Mouse (Mus musculus) stomach, embryonic 14.5 days (tissue): ENCODE data around the gene Hdac11. TPM values are rescaled to one million over a fixed set of nuclear protein-coding genes. Genes with fewer than 3 reads are reported as not detected.

ENCODE experiments used
- ATAC-seq: fragments of 200-750 bp; cut with Nextera tagmentation; 2 replicates; pipeline ENCODE4 v1.8.0; 2017; ENCODE audit warnings: low read depth, moderate TSS enrichment; ENCODE audit not compliant: insufficient number of reproducible peaks, insufficient read depth, low FRiP score
- H3K27ac ChIP-seq: fragments of 300-500 bp; sonication (generic); 2 replicates; pipeline ENCODE4 v1.5.1; 2014; ENCODE audit warnings: mild to moderate bottlenecking, low read length, moderate library complexity, mixed read lengths
- H3K27me3 ChIP-seq: fragments of 300-500 bp; sonication (generic); 2 replicates; pipeline ENCODE4 v1.6.1; 2014; ENCODE audit warnings: low read length, control low read depth, mixed read lengths; ENCODE audit not compliant: control insufficient read depth, insufficient read depth
- H3K36me3 ChIP-seq: fragments of 300-500 bp; sonication (generic); 2 replicates; pipeline ENCODE4 v1.6.1; 2014; ENCODE audit warnings: mild to moderate bottlenecking, control low read depth, low read length, moderate library complexity, mixed read lengths; ENCODE audit not compliant: control insufficient read depth, insufficient read depth
- H3K4me1 ChIP-seq: fragments of 300-500 bp; sonication (generic); 2 replicates; pipeline ENCODE4 v1.6.1; 2014; ENCODE audit warnings: low read length, control low read depth, mixed read lengths; ENCODE audit not compliant: control insufficient read depth, insufficient read depth
- H3K4me2 ChIP-seq: fragments of 300-500 bp; sonication (generic); replicated peaks from 2 replicates; pipeline ENCODE4 v1.6.1; 2014; ENCODE audit warnings: low read depth, low read length, control low read depth
- H3K4me3 ChIP-seq: fragments of 300-500 bp; sonication (generic); 2 replicates; pipeline ENCODE4 v1.5.1; 2014; ENCODE audit warnings: low read depth, low read length, control low read depth
- H3K9ac ChIP-seq: fragments of 300-500 bp; sonication (generic); replicated peaks from 2 replicates; pipeline ENCODE4 v1.6.1; 2014; ENCODE audit warnings: low read depth, mild to moderate bottlenecking, control low read depth, low read length, moderate library complexity, mixed read lengths
- H3K9me3 ChIP-seq: fragments of 300-500 bp; sonication (generic); 2 replicates; pipeline ENCODE4 v1.6.1; 2016; ENCODE audit warnings: low read depth, low read length, control low read depth; ENCODE audit not compliant: control insufficient read depth
- WGBS: fragments of 180-500 bp; shearing (Covaris S2); extraction: QIAGEN DNeasy Blood & Tissue Kit; methylation state at CpG from one replicate; pipeline ENCODE4 v1.1.7; 2014; 5-methylcytosine and 5-hydroxymethylcytosine counted together
- polyA plus RNA-seq: library from polyadenylated mRNA; unstranded; fragments of >200 nt; fragmentation: Nextera tagmentation; extraction: Ambion mirVana; gene quantifications from 2 replicates; pipeline ENCODE4 v1.2.1, GENCODE M21; 2014

Gene Hdac11
- polyA plus RNA-seq, 1 experiment from 2014 or later: 9.5 TPM

DNA sequence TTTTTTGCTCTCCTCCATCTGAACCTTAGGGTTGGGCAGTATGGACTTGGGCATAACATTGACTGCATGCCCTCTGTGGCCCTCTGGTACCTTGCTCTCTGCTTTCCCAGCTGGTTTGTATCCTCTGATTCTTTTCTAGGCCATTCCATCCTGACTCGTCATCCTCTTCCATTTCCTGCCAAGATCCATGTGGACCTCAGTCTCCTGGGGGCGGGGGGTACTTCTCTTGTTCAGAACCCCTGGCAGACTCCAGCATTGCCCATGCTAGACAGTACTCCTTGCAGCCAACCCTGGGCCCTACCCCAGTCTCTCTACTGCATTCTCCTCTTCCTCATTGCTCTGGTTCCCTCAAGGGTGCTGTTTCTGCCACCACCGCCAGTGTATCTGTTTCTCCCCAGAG, 36.0 kb downstream of the Hdac11 start:
- 79% methylated on average over 3 of the region's 3 CpGs for WGBS
- Histone ChIP-seq H3K9ac (no peak overlapping the region), H3K27ac (no peak overlapping the region), H3K27me3 (no peaks in the 10 kb centered on the region), H3K36me3 (no peaks in the 10 kb centered on the region), H3K4me2 (no peak overlapping the region), H3K4me1 (no peaks in the 10 kb centered on the region), H3K4me3 (no peak overlapping the region), H3K9me3 (no peaks in the 10 kb centered on the region)
- ATAC-seq: no peak

DNA sequence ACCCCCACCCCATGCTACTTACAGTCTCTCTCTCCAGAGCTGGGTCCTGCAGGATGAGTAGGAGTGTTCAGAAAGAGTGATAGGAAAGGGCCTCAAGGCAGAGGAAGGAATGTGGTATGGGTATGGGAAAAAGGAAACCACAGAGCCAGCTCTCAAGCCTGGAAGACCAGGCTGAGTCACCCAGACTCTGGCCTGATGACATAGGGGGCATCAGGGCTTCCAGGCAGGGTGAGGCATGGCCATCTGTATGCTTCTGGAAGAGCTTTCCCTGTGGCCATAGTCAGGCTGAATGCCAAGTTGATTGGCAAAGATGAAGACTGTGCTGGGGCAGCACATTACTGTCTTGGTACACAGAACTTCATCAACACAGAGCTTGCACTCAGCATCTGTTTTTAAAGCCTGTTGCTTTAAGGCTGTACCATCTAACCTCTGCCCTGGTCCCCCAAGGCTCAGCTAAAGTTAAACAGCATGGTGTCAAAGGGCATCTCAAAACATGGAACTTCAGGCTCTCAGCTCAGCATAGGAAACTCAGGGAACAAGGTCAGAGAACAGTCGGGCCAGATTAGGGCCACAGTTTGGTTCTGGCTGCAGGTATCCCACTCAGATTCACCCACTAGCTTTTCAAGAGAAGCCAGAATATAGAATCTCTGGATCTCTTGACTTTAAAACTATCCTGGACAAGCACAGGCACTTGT, 36.5 kb downstream of the Hdac11 start:
- H3K4me2 ChIP-seq: no peak overlapping the region
- no peaks in the 10 kb centered on the region for H3K4me1 ChIP-seq
- 45% methylated on average over 1 of the region's 1 CpGs for whole genome bisulfite sequencing
- H3K36me3 ChIP-seq: no peaks in the 10 kb centered on the region
- no peaks in the 10 kb centered on the region for H3K9me3 ChIP-seq
- H3K9ac ChIP-seq: no peak overlapping the region
- no peak overlapping the region for H3K27ac ChIP-seq
- no peaks in the 10 kb centered on the region for H3K27me3 ChIP-seq
- ATAC-seq: no peak
- H3K4me3 ChIP-seq: no peak overlapping the region

DNA sequence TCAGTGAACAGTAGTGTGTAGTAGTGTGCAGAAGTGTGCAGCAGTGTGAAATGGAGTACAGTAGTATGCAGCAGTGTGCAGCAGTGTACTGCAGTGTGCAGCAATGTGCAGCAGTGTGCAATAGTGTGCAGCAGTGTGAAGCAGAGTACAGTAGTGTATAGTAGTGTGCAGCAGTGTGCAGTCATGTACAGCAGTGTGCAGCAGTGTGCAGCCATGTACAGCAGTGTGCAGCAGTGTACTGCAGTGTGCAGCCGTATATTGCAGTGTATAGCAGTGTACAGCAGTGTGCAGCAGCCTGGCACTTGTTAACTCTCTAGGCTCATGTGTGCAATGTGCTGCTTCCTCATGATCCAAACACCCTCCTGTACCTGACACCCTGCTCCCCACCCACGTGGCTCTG, 42.0 kb downstream of the Hdac11 start:
- Histone ChIP-seq H3K9me3 (no peaks in the 10 kb centered on the region), H3K4me2 (no peak overlapping the region), H3K4me3 (no peak overlapping the region), H3K9ac (no peak overlapping the region), H3K27ac (no peak overlapping the region), H3K27me3 (no peaks in the 10 kb centered on the region), H3K4me1 (peaks cover 8% of the 10 kb centered on the region), H3K36me3 (no peaks in the 10 kb centered on the region)
- ATAC-seq: no peak
- WGBS: 60% methylated on average over 2 of the region's 2 CpGs

DNA sequence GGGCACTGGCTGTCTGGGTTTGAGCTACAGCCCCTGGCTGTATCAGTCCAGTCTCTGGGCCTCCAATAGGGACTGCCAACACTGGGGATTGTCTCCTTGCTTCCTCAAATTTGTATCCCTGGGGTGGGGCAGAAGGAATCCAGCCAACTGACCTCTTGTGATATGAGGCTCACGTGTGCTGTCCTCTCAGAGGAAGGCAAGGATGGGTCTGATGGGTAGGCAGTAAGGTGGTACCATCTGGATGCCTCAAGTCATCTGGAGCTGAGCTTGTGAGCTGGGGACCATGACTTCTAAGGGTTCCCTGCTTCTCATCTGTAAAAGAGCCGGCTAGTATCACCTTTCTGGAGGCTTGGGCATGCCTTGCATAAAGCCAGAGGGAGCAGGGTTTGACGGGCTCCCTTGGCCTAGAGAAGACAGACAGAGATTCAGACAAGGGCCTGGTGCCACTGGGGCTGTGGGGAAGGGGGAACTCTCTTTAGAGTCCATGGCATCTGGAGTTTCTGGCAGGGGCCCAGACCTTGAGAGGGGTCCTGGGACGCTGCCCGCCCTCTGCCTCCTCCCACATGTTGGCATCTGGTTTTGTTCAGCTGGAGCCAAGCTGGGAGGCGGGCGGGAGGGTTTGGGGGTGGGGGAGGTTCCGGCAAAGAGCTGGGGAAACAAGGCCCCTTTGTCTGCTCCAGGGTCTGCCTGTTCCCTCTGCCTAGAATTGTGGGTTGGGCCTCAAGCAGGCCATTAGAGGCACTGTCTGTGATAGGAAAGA, 44.1 kb downstream of the Hdac11 start:
- H3K36me3 ChIP-seq: no peaks in the 10 kb centered on the region
- H3K9ac ChIP-seq: no peak overlapping the region
- peak; percentile 64; the same call in 1 of the 2 replicates for ATAC-seq
- WGBS: 35% methylated on average over 8 of the region's 8 CpGs
- peaks cover 8% of the 10 kb centered on the region for H3K4me1 ChIP-seq
- no peaks in the 10 kb centered on the region for H3K27me3 ChIP-seq
- no peaks in the 10 kb centered on the region for H3K9me3 ChIP-seq
- H3K4me3 ChIP-seq: no peak overlapping the region
- H3K27ac ChIP-seq: peak overlapping the region; percentile 33; the same call in 1 of the 2 replicates
- H3K4me2 ChIP-seq: no peak overlapping the region

- WGBS: 76% methylated on average over 8 of the region's 8 CpGs
- H3K4me1 ChIP-seq: peaks cover 8% of the 10 kb centered on the region
- H3K4me3 ChIP-seq: no peak overlapping the region
- ATAC-seq: no peak
- no peak overlapping the region for H3K27ac ChIP-seq
- H3K9ac ChIP-seq: no peak overlapping the region
- no peaks in the 10 kb centered on the region for H3K9me3 ChIP-seq
- H3K4me2 ChIP-seq: no peak overlapping the region
- no peaks in the 10 kb centered on the region for H3K27me3 ChIP-seq
- H3K36me3 ChIP-seq: no peaks in the 10 kb centered on the region
Observed at GRCm38 (mm10) chr6:91201881-91202341, 45.4 kb downstream of the Hdac11 start.

GRCm38 (mm10) chr6:91202571-91202970, 46.1 kb downstream of the Hdac11 start:
- H3K4me3 ChIP-seq: no peak overlapping the region
- no peak overlapping the region for H3K9ac ChIP-seq
- no peaks in the 10 kb centered on the region for H3K36me3 ChIP-seq
- no peaks in the 10 kb centered on the region for H3K9me3 ChIP-seq
- no peak overlapping the region for H3K27ac ChIP-seq
- H3K4me2 ChIP-seq: no peak overlapping the region
- no peaks in the 10 kb centered on the region for H3K27me3 ChIP-seq
- ATAC-seq: no peak
- WGBS: 68% methylated on average over 4 of the region's 4 CpGs
- H3K4me1 ChIP-seq: peaks cover 8% of the 10 kb centered on the region

- Histone ChIP-seq H3K27ac (no peak overlapping the region), H3K36me3 (no peaks in the 10 kb centered on the region), H3K4me2 (no peak overlapping the region), H3K4me1 (peaks cover 19% of the 10 kb centered on the region), H3K27me3 (no peaks in the 10 kb centered on the region), H3K9ac (no peak overlapping the region), H3K4me3 (no peak overlapping the region), H3K9me3 (no peaks in the 10 kb centered on the region)
- 67% methylated on average over 3 of the region's 3 CpGs for WGBS
- ATAC-seq: no peak
Observed at GRCm38 (mm10) chr6:91205346-91205745, 48.9 kb downstream of the Hdac11 start.

- no peak overlapping the region for H3K9ac ChIP-seq
- peaks cover 16% of the 10 kb centered on the region for H3K4me1 ChIP-seq
- no peak overlapping the region for H3K4me3 ChIP-seq
- no peak overlapping the region for H3K27ac ChIP-seq
- H3K4me2 ChIP-seq: no peak overlapping the region
- no peaks in the 10 kb centered on the region for H3K27me3 ChIP-seq
- no peak for ATAC-seq
- H3K9me3 ChIP-seq: no peaks in the 10 kb centered on the region
- WGBS: 72% methylated on average over 5 of the region's 5 CpGs
- H3K36me3 ChIP-seq: no peaks in the 10 kb centered on the region
Observed at GRCm38 (mm10) chr6:91205791-91206190, 49.3 kb downstream of the Hdac11 start.
